Mouse (Mus musculus) C3H10T1/2 (cell line): ENCODE results near the gene Ang2. TPM values are rescaled to one million over a fixed set of nuclear protein-coding genes. Genes with fewer than 3 reads are reported as not detected.

Experiments
- polyA plus RNA-seq, 2 experiments: library from polyadenylated mRNA; unstranded; fragments of >200 nt; fragmentation: generic; extraction: Trizol; gene quantifications; one replicate each; pipeline ENCODE4 v1.2.1; 2012; ENCODE audit warnings: missing spikeins in 2 of 2

The Ang2 gene
- polyA plus RNA-seq, result under 1 TPM; 0.44 to 0.73 TPM

DNA sequence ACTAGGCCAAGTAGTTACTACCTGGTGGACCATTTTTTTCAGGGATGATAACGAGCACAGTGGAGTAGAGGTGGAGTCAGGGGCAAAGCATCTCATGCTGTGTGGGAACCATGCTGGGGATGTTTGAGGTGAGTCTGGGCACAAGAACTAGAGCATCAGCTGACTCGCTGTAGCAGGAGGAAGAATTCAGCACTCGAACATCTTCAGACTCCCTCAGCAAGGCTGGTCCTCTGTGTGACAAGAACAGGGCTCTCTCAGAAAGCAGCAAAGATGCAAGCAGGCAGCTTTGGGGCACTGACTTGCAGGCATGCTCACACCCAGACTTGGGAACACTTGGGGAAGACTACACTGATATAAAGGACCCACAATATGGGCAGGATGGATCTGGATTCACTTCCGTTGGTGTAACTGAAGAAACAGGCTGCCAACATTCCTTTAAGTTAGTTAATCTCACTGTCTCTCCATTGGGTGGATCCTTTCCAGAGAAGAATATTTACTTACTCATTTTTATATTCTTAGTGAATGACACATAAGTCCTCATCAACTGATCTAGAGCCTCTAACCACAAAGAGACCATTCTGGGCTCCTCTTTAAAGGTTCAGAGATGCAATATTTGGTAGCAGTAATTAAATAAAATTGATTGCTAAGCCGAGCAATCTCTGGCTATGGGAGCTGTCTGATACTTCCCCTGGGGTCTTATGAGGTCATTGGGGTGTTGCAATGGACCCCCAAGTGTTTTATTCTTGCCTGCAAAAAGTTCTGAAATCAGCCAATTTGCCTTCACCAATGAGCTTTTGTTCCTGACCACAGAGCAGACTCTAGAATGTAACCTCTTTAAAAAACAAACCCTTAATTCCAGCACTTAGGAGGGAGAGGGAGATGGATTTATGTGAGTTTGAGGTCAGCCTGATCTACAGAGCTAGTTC, at the start of gene Ang2:
Ang2 (minus strand) TSS at position 51 of the 926 bp plus-strand sequence.

DNA sequence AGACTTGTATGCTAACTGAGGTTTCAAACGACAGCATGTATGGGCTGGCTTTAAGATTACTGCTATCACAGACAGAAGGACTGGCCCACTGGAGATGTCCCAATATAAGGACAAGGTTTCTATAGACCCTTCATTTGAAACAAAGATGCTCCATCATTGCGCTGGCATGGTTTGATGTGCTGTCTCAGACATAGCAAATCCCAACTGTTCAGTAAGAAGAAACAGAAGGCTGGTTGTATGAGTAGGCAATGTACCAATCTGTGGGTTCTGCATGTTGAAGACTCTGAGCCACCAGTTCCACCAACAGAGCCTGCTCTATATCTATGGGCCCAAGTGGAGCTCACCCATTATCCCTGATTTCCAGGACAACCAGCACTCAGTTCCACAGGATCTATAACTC, 4.2 kb upstream of the Ang2 start, which contains the start of gene Ear14:
Ear14 (plus strand) TSS at position 277 of the 400 bp plus-strand sequence.

DNA sequence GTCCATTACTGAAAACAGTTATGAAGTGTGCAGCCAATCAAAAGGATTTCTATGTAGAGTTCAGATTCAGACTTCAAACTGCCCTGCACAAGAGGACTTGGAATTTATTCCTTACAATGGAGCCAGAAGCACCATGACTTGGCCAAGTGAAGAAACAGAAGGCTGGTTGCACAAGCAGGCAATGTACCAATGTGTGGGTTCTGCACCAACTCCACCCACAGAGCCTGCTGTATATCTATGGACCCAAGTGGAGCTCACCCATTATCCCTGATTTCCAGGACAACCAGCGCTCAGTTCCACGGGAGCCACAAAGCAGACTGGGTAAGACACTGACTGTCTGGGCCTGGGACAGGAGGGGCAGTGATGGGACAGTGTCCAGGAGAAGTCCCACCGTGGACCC, 37.0 kb downstream of the Ang2 start, which contains the start of gene Rnase2b:
Rnase2b (plus strand) TSS at position 285 of the 400 bp plus-strand sequence.

DNA sequence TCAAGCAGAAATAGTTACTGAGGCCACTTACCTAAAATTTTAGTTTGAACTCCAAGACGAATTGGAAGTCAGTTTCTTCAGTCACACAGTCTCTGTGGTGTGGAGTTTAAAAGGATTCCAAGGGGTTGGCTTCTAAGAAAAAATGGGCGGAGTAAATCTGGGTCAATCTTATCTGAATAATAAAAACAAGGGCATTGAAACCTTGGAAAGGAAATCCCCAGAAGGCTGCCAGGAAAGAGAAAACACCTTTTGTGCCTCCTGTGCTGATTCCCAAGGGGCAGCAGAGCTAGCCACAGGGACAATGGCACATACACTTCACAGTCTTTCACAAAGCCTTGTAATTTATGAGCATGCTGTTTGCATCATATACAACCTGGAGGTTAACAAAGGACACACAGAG, 52.3 kb downstream of the Ang2 start, which contains the start of gene Rnase1:
Rnase1 (minus strand) TSS at position 101 of the 400 bp plus-strand sequence.

Other genes with a start within 250 kb of the Ang2 start
- gene Pnp2, start 243.2 kb downstream of the Ang2 start, polyA plus RNA-seq, result under 1 TPM; 0.19 to 0.86 TPM
- gene Rnase10, start 191.4 kb downstream of the Ang2 start, polyA plus RNA-seq, result 1 to 10 TPM in 1 of 2 experiments, under 1 TPM in 1; 0.11 to 4.8 TPM
- gene Rnase9, start 157.3 kb downstream of the Ang2 start, polyA plus RNA-seq, result not detected
- not detected for gene Rnase11, start 149.0 kb downstream of the Ang2 start, polyA plus RNA-seq
- not detected for gene Rnase12, start 141.5 kb downstream of the Ang2 start, polyA plus RNA-seq
- gene Olfr750, start 124.7 kb downstream of the Ang2 start, polyA plus RNA-seq, result not detected
- 10 to 100 TPM in 1 of 2 experiments, under 1 TPM in 1; 0.44 to 20.1 TPM for gene Rnase4, start 108.1 kb downstream of the Ang2 start, polyA plus RNA-seq
- 1 to 10 TPM in 1 of 2 experiments, under 1 TPM in 1; 0.88 to 1.8 TPM for gene Ang, start 108.0 kb downstream of the Ang2 start, polyA plus RNA-seq
- not detected for gene Eddm3b, start 84.7 kb downstream of the Ang2 start, polyA plus RNA-seq
- gene Rnase6, start 75.2 kb downstream of the Ang2 start, polyA plus RNA-seq, result under 1 TPM in 1 of 2 experiments, not detected in 1; 0.04 TPM
- under 1 TPM in 1 of 2 experiments, not detected in 1; 0.06 TPM for gene Rnase1, start 52.4 kb downstream of the Ang2 start, polyA plus RNA-seq
- gene Rnase2b, start 36.9 kb downstream of the Ang2 start, polyA plus RNA-seq, result not detected
- not detected for gene Ear14, start 4.2 kb upstream of the Ang2 start, polyA plus RNA-seq
- not detected for gene Rnase2a, start 57.0 kb upstream of the Ang2 start, polyA plus RNA-seq
- not detected for gene Gm7247, start 162.6 kb upstream of the Ang2 start, polyA plus RNA-seq
- gene Vmn2r88, start 211.7 kb upstream of the Ang2 start, polyA plus RNA-seq, result not detected